Mouse (Mus musculus) kidney, adult 11 months (tissue): Measurements from ENCODE around the gene Gp6.
A peak's percentile ranks its signal among the peaks of the same experiment; 100 is the strongest.
"Not testable (repeated sequence)": the region's sequence is repeated elsewhere in the genome, so short reads cannot be mapped to it uniquely, and the experiment has no call there.

Experiments used
- DNase-seq: peaks from one replicate; pipeline ENCODE4 v3.0.0; 2022

Gene Gp6

GRCm38 (mm10) chr7:4397730-4398129, at the start of gene Gp6:
TSS of gene Gp6 (minus strand) at chr7:4397744.
- no peak for DNase-seq

GRCm38 (mm10) chr7:4447138-4447537, 49.6 kb upstream of the Gp6 start:
- DNase-seq, result no peak

GRCm38 (mm10) chr7:4445216-4445791, 47.8 kb upstream of the Gp6 start, which contains the start of gene Rdh13:
TSS of gene Rdh13 (minus strand) at chr7:4445649.
- DNase-seq, result peak; percentile 94

GRCm38 (mm10) chr7:4440549-4440948, 43.0 kb upstream of the Gp6 start:
- DNase-seq, result no peak

GRCm38 (mm10) chr7:4437721-4438120, 40.2 kb upstream of the Gp6 start:
- no peak for DNase-seq

- DNase-seq, result no peak
Observed at GRCm38 (mm10) chr7:4432026-4432425, 34.5 kb upstream of the Gp6 start.

GRCm38 (mm10) chr7:4431548-4431947, 34.0 kb upstream of the Gp6 start:
- peak; percentile 68 for DNase-seq

GRCm38 (mm10) chr7:4430246-4430844, 32.8 kb upstream of the Gp6 start:
- no peak for DNase-seq

- DNase-seq, result peak; percentile 92
Observed at GRCm38 (mm10) chr7:4427161-4427912, 29.8 kb upstream of the Gp6 start.

GRCm38 (mm10) chr7:4420230-4420629, 22.7 kb upstream of the Gp6 start:
- DNase-seq, result no peak

- no peak for DNase-seq
Observed at GRCm38 (mm10) chr7:4419681-4420080, 22.1 kb upstream of the Gp6 start.

- not testable (repeated sequence) for DNase-seq
Observed at GRCm38 (mm10) chr7:4412406-4412805, 14.9 kb upstream of the Gp6 start.

GRCm38 (mm10) chr7:4373521-4373920, 24.0 kb downstream of the Gp6 start:
- DNase-seq, result no peak

- DNase-seq, result no peak
Observed at GRCm38 (mm10) chr7:4337509-4337908, 60.0 kb downstream of the Gp6 start, which contains the start of gene Ncr1. TSS of gene Ncr1 (plus strand) at chr7:4337724.

- DNase-seq, result no peak
Observed at GRCm38 (mm10) chr7:4323301-4323700, 74.2 kb downstream of the Gp6 start.
